In the genomic region with DNA sequence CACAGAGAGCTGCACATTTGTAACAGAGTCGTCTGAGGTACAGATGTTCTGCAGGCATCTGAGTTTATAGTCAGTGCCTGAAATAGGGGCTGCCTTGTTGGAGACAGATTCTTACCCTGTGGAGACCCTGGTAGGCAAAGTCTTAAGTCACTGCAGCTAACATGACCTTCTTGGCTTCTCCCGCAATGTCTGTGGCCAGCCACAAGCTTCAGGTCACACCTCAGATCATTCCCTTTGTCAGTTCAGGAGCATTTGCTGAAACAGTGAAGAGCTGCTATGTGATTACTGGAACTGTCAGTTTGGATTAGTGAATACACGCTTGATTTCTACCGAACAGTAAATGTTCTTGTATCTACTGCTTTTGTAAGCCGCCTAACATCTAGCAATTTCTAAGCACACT, we compare ENCODE assay signal across 28 mouse cellular contexts. TPM values are rescaled to one million over a fixed set of nuclear protein-coding genes. Genes with fewer than 3 reads are reported as not detected.
DNase-seq lines count a peak whose midpoint lies in the region; ATAC-seq lines count a peak whose summit lies in the region.
"Had no signal": no experiment of that assay in that cellular context is flagged by ENCODE, and none has a peak within 500 bp of the region (broad histone marks: within the 10 kb centered on the region; RNA-seq: fewer than 3 reads in every experiment).

No protein-coding gene starts in this region.

- no peak overlapping the region for H3K4me2 ChIP-seq in forebrain, embryonic 14.5 days (ENCODE audit: low read length)
- H3K4me2 ChIP-seq in midbrain, embryonic 13.5 days (replicated peaks), result no peak overlapping the region
- H3K4me2 ChIP-seq: embryonic facial prominence, embryonic 12.5 days; kidney, embryonic 15.5 days; limb, embryonic 13.5 days; liver, embryonic 13.5 days; neural tube, embryonic 15.5 days had no signal

- no peak for ATAC-seq in forebrain, embryonic 14.5 days
- ATAC-seq in midbrain, embryonic 13.5 days, result peak; percentile 55

- WGBS in forebrain, embryonic 14.5 days, result 19% methylated on average over 5 of the region's 5 CpGs
- 62% methylated on average over 5 of the region's 5 CpGs for WGBS in forebrain, embryonic 10.5 days
- 29% methylated on average over 5 of the region's 5 CpGs for WGBS in midbrain, embryonic 13.5 days
- WGBS in midbrain, embryonic 10.5 days, result 59% methylated on average over 5 of the region's 5 CpGs

- H3K27ac ChIP-seq in forebrain, embryonic 14.5 days (ENCODE audit: low read depth, low read length), result no peak overlapping the region
- H3K27ac ChIP-seq in forebrain, embryonic 10.5 days, result no peak overlapping the region
- peak overlapping the region; percentile 54; the same call in 1 of the 2 replicates for H3K27ac ChIP-seq in midbrain, embryonic 13.5 days
- H3K27ac ChIP-seq in midbrain, embryonic 10.5 days (replicated peaks), result no peak overlapping the region
- H3K27ac ChIP-seq: embryonic facial prominence, embryonic 12.5 days; heart, embryonic 10.5 days; kidney, embryonic 15.5 days; limb, embryonic 13.5 days; liver, embryonic 13.5 days; neural tube, embryonic 15.5 days had no signal

- H3K4me1 ChIP-seq in forebrain, embryonic 14.5 days (ENCODE audit: control insufficient read depth, insufficient read depth, low read length), result peaks cover 4% of the 10 kb centered on the region; the same call in 1 of the 2 replicates
- peaks cover 25% of the 10 kb centered on the region; the same call in 1 of the 2 replicates for H3K4me1 ChIP-seq in forebrain, embryonic 10.5 days
- peaks cover 21% of the 10 kb centered on the region for H3K4me1 ChIP-seq in midbrain, embryonic 13.5 days (replicated peaks)
- peaks cover 20% of the 10 kb centered on the region; the same call in 1 of the 2 replicates for H3K4me1 ChIP-seq in midbrain, embryonic 10.5 days
- H3K4me1 ChIP-seq: embryonic facial prominence, embryonic 12.5 days; heart, embryonic 10.5 days; kidney, embryonic 15.5 days; limb, embryonic 13.5 days; liver, embryonic 13.5 days; neural tube, embryonic 15.5 days had no signal

- H3K36me3 ChIP-seq in forebrain, embryonic 14.5 days (ENCODE audit: control insufficient read depth, insufficient read depth, low read length), result no peaks in the 10 kb centered on the region
- H3K36me3 ChIP-seq in forebrain, embryonic 10.5 days (replicated peaks), result no peaks in the 10 kb centered on the region
- no peaks in the 10 kb centered on the region for H3K36me3 ChIP-seq in midbrain, embryonic 13.5 days
- H3K36me3 ChIP-seq in midbrain, embryonic 10.5 days, result no peaks in the 10 kb centered on the region
- H3K36me3 ChIP-seq: embryonic facial prominence, embryonic 12.5 days; heart, embryonic 10.5 days; kidney, embryonic 15.5 days; limb, embryonic 13.5 days; liver, embryonic 13.5 days; neural tube, embryonic 15.5 days had no signal

- no peaks in the 10 kb centered on the region for H3K27me3 ChIP-seq in forebrain, embryonic 14.5 days (replicated peaks; ENCODE audit: control insufficient read depth, insufficient read depth, low read length)
- H3K27me3 ChIP-seq in forebrain, embryonic 10.5 days (ENCODE audit: poor library complexity, severe bottlenecking), result peaks cover 10% of the 10 kb centered on the region; the same call in 1 of the 2 replicates
- H3K27me3 ChIP-seq in midbrain, embryonic 13.5 days, result no peaks in the 10 kb centered on the region
- no peaks in the 10 kb centered on the region for H3K27me3 ChIP-seq in midbrain, embryonic 10.5 days (ENCODE audit: low read depth, poor library complexity, severe bottlenecking)
- H3K27me3 ChIP-seq: embryonic facial prominence, embryonic 12.5 days; kidney, embryonic 15.5 days; limb, embryonic 13.5 days; liver, embryonic 13.5 days; neural tube, embryonic 15.5 days had no signal

- no peak overlapping the region for H3K4me3 ChIP-seq in forebrain, embryonic 14.5 days (ENCODE audit: low read depth, low read length)
- no peak overlapping the region for H3K4me3 ChIP-seq in forebrain, embryonic 10.5 days
- H3K4me3 ChIP-seq in midbrain, embryonic 13.5 days (replicated peaks), result no peak overlapping the region
- no peak overlapping the region for H3K4me3 ChIP-seq in midbrain, embryonic 10.5 days
- H3K4me3 ChIP-seq: embryonic facial prominence, embryonic 12.5 days; erythroblast, embryonic 14.5 days; heart, embryonic 10.5 days; kidney, embryonic 15.5 days; limb, embryonic 13.5 days; liver, embryonic 13.5 days; neural tube, embryonic 15.5 days had no signal

- H3K9ac ChIP-seq in forebrain, embryonic 14.5 days (ENCODE audit: low read length), result no peak overlapping the region
- H3K9ac ChIP-seq in midbrain, embryonic 13.5 days (replicated peaks), result no peak overlapping the region
- H3K9ac ChIP-seq: embryonic facial prominence, embryonic 12.5 days; kidney, embryonic 15.5 days; limb, embryonic 13.5 days; liver, embryonic 13.5 days; neural tube, embryonic 15.5 days had no signal

- peak; percentile 17 for DNase-seq in cerebellum, adult 9-10 months
- DNase-seq in cerebellum, postnatal 25 days, result no peak
- DNase-seq in forebrain, embryonic 14.5 days (ENCODE audit: low spot score), result peak; percentile 33
- no peak for DNase-seq in forebrain, embryonic 10.5 days (ENCODE audit: extremely low spot score, low spot score)
- no peak for DNase-seq in midbrain, embryonic 10.5 days (ENCODE audit: low spot score)
- DNase-seq in heart, adult 9 months (ENCODE audit: low spot score in 2 of 2), result no peak
- no peak for DNase-seq in gastrocnemius, adult 18-20 months (ENCODE audit: low spot score)
- DNase-seq: adrenal gland, postnatal 14 days; cerebellum, adult 18-20 months; kidney, adult 11 months; kidney, postnatal 36 days; layer of hippocampus, postnatal 36 days; liver, embryonic 13.5 days; lung, adult 2 months; lung, postnatal 14 days; right cerebral cortex, postnatal 25 days; spleen, adult 18-20 months; thymus, postnatal 25 days had no signal

- H3K9me3 ChIP-seq in forebrain, embryonic 14.5 days (replicated peaks; ENCODE audit: control insufficient read depth, low read length), result no peaks in the 10 kb centered on the region
- H3K9me3 ChIP-seq in forebrain, embryonic 10.5 days, result no peaks in the 10 kb centered on the region
- no peaks in the 10 kb centered on the region for H3K9me3 ChIP-seq in midbrain, embryonic 13.5 days
- no peaks in the 10 kb centered on the region for H3K9me3 ChIP-seq in midbrain, embryonic 10.5 days (replicated peaks)
- H3K9me3 ChIP-seq: embryonic facial prominence, embryonic 12.5 days; heart, embryonic 10.5 days; kidney, embryonic 15.5 days; limb, embryonic 13.5 days; liver, embryonic 13.5 days; neural tube, embryonic 15.5 days had no signal

RNA-seq across cellular contexts. Expression of a gene that starts 53.8 kb away (rescaled TPM):
- polyA plus RNA-seq in forebrain, embryonic 14.5 days (2014; fragmentation: Nextera tagmentation; extraction: Ambion mirVana), result 40.8 and 41.6 TPM in 2 replicates
- 12.9 and 13.4 TPM in 2 replicates for polyA plus RNA-seq in forebrain, embryonic 10.5 days (2016; fragmentation: Nextera tagmentation; extraction: Ambion mirVana)
- 51.4 and 57.7 TPM in 2 replicates for polyA plus RNA-seq in midbrain, embryonic 13.5 days (2015; fragmentation: Nextera tagmentation; extraction: Ambion mirVana)
- 15.6 and 21.7 TPM in 2 replicates for polyA plus RNA-seq in midbrain, embryonic 10.5 days (2016; fragmentation: Nextera tagmentation; extraction: Ambion mirVana)
- not detected for total RNA-seq in gastrocnemius, adult 18-20 months (2021)
- total RNA-seq: gastrocnemius, adult 8-10 months; hematopoietic stem cell, adult 5-6 weeks; megakaryocyte progenitor cell, adult 5-6 weeks had no signal

Comparison
In these comparisons a context has a peak if more than half of its experiments do, and no peak if none do; other contexts are left out.
1. DNase-seq: peak in cerebellum, adult 9-10 months (single experiment) and forebrain, embryonic 14.5 days (single experiment); none in cerebellum, postnatal 25 days (0 of 2), forebrain, embryonic 10.5 days (single experiment), midbrain, embryonic 10.5 days (single experiment), heart, adult 9 months (0 of 2) and gastrocnemius, adult 18-20 months (single experiment).